Mouse (Mus musculus): ENCODE data around the gene Nol9. TPM values are rescaled to one million over a fixed set of nuclear protein-coding genes. Genes with fewer than 3 reads are reported as not detected.
A peak's percentile ranks its signal among the peaks of the same experiment; 100 is the strongest.

The Nol9 gene
- polyA plus RNA-seq, 1 experiment from 2014 or later, result 30.3 TPM

DNA sequence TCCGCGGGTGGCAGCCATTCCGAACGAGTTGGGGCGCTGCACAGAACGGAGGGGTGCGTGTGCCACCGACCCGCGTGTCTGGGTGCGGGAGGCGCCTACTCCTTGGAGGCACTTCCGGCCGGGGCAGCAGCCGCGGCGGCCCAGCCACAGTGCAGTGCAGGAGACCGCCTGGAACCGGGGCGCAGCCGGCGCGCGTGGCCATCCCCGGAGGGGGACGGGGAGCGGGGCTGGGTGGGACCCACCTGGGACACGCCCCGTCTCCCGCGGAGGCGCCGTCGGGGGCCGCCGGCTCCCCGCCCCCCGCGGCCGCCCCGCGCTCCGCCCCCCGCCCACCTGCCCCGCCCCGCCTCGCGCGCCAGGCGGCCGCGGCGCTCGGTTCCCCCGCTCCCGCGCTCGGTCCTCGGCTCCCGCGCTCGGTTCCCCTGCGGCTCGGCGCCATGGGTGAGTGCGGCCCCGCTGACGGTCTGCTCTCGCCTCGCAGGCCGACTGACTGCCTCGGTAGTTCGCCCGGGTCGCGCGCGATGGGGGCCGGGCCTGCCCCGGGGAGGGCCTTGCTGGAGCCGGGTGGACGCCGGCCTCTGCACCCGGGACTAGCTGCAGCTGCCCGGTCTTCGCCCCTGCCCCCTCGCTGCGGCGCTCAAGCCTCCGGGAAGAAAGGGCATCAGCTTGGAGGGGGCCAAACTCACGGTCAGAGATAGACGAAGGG lies 47.5 kb downstream of the Nol9 start:
- Histone ChIP-seq H3K9ac (peak overlapping the region; percentile 86), H3K4me1 (peaks cover 32% of the 10 kb centered on the region), H3K27me3 (no peaks in the 10 kb centered on the region), H3K4me3 (peak overlapping the region; percentile 79), H3K9me3 (no peaks in the 10 kb centered on the region), H3K4me2 (peak overlapping the region; percentile 86), H3K27ac (peak overlapping the region; percentile 74), H3K36me3 (peaks cover 7% of the 10 kb centered on the region; the same call in 1 of the 2 replicates)
- WGBS, result under 1% methylated on average over 58 of the region's 92 CpGs
- ATAC-seq (ENCODE audit: insufficient number of reproducible peaks, low FRiP score, low TSS enrichment, low read depth), result peak; percentile 82

DNA sequence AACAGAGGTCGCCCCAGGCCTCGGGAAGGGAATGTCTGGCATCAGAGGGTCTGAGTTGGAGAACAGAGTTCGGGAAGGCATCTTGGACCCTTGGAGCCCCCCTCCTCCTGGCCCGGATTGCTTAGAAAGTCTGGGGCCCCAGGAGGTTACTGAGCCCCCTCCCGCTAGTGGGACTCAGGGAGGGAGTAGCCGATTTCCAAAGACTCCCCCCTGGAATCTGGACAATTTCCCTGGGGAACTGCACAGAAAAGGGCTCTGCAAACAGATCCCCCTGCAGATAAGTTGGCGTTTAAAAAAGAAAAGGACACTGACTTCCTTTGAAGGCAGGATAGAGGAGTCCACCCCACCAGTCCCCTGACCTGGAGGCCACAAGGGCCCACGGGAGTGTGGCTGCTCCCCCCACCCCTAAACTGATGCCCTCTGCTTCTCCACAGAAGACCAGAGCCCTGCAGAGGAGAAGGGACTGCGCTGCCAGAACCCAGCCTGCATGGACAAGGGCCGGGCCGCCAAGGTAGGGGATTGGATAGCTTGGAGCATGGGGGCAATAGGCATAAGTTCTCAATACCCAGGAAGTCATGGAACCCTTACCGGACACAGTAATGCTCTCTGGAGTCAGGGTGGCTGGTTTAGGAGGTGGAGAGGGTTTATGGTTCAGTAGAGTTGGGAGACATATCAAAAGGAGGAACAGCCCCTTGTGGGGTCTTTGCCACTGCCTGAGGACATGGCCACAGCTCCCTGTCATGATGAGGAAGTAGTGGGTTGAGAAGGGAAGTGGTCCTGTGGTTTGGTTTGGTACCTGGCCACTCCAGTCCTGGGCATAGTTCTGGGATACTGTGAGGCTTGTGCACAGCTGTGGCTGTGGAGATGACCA lies 48.3 kb downstream of the Nol9 start:
- peak overlapping the region; percentile 86 for H3K4me2 ChIP-seq
- no peak for ATAC-seq (ENCODE audit: insufficient number of reproducible peaks, low FRiP score, low TSS enrichment, low read depth)
- H3K4me1 ChIP-seq, result peaks cover 36% of the 10 kb centered on the region
- peak overlapping the region; percentile 74 for H3K27ac ChIP-seq
- no peaks in the 10 kb centered on the region for H3K9me3 ChIP-seq
- H3K36me3 ChIP-seq, result peaks cover 7% of the 10 kb centered on the region; the same call in 1 of the 2 replicates
- no peaks in the 10 kb centered on the region for H3K27me3 ChIP-seq
- WGBS, result 3% methylated on average over 12 of the region's 12 CpGs
- peak overlapping the region; percentile 86 for H3K9ac ChIP-seq
- peak overlapping the region; percentile 79 for H3K4me3 ChIP-seq

GRCm38 (mm10) chr4:152088133-152088532 lies 49.0 kb downstream of the Nol9 start:
- Histone ChIP-seq H3K27ac (no peak overlapping the region), H3K4me2 (peak overlapping the region; percentile 86; the same call in 1 of the 2 replicates), H3K36me3 (peaks cover 7% of the 10 kb centered on the region; the same call in 1 of the 2 replicates), H3K9ac (no peak overlapping the region), H3K4me3 (peak overlapping the region; percentile 79), H3K9me3 (no peaks in the 10 kb centered on the region), H3K27me3 (no peaks in the 10 kb centered on the region), H3K4me1 (peaks cover 43% of the 10 kb centered on the region)
- no peak for ATAC-seq (ENCODE audit: insufficient number of reproducible peaks, low FRiP score, low TSS enrichment, low read depth)
- 44% methylated on average over 4 of the region's 4 CpGs for WGBS

- H3K9ac ChIP-seq, result no peak overlapping the region
- no peak for ATAC-seq (ENCODE audit: insufficient number of reproducible peaks, low FRiP score, low TSS enrichment, low read depth)
Measured at GRCm38 (mm10) chr4:152088556-152089120, 49.5 kb downstream of the Nol9 start.

GRCm38 (mm10) chr4:152090191-152090590 lies 51.1 kb downstream of the Nol9 start:
- H3K9ac ChIP-seq, result no peak overlapping the region
- no peak overlapping the region for H3K4me2 ChIP-seq
- H3K4me3 ChIP-seq, result no peak overlapping the region
- H3K27me3 ChIP-seq, result no peaks in the 10 kb centered on the region
- WGBS, result 69% methylated on average over 9 of the region's 9 CpGs
- no peaks in the 10 kb centered on the region for H3K9me3 ChIP-seq
- no peak for ATAC-seq (ENCODE audit: insufficient number of reproducible peaks, low FRiP score, low TSS enrichment, low read depth)
- H3K27ac ChIP-seq, result no peak overlapping the region
- H3K4me1 ChIP-seq, result peaks cover 38% of the 10 kb centered on the region
- H3K36me3 ChIP-seq, result peaks cover 7% of the 10 kb centered on the region; the same call in 1 of the 2 replicates

More at GRCm38 (mm10) chr4:152088556-152089120, 49.5 kb downstream of the Nol9 start:
- H3K36me3 ChIP-seq, result peaks cover 7% of the 10 kb centered on the region; the same call in 1 of the 2 replicates
- peak overlapping the region; percentile 79; the same call in 1 of the 2 replicates for H3K4me3 ChIP-seq
- no peaks in the 10 kb centered on the region for H3K27me3 ChIP-seq
- no peaks in the 10 kb centered on the region for H3K9me3 ChIP-seq
- H3K4me2 ChIP-seq, result peak overlapping the region; percentile 86; the same call in 1 of the 2 replicates
- peaks cover 44% of the 10 kb centered on the region for H3K4me1 ChIP-seq
- WGBS, result 42% methylated on average over 8 of the region's 8 CpGs
- H3K27ac ChIP-seq, result no peak overlapping the region

- H3K4me2 ChIP-seq, result no peak overlapping the region
Measured at GRCm38 (mm10) chr4:152092751-152093293, 53.7 kb downstream of the Nol9 start.

DNA sequence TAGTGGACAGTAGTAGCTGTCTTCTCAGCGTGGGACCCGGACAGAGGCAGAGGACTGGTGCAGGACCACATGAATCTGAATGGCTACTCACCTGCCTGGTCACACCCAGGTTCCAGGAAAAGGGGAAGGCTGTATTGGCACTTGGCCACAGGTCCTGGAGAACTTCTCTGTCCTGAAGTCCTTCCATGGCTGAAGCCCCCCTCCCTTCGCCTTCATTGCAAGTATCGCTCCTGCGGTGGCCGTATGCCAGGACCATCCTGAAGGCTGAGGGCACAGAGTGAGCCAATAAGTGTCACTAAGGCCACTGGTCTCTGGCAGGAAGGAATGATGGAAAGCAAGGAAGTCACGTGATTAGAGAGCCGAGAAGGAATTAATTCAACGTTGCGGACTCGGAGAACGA lies 55.1 kb downstream of the Nol9 start:
- 0 out of 2 replicates have a peak, but pooled peaks cover 7% of the 10 kb centered on the region for H3K36me3 ChIP-seq
- H3K27me3 ChIP-seq, result no peaks in the 10 kb centered on the region
- H3K9me3 ChIP-seq, result no peaks in the 10 kb centered on the region
- peaks cover 38% of the 10 kb centered on the region for H3K4me1 ChIP-seq
- no peak overlapping the region for H3K27ac ChIP-seq
- no peak overlapping the region for H3K4me2 ChIP-seq
- 90% methylated on average over 12 of the region's 12 CpGs for WGBS
- no peak overlapping the region for H3K9ac ChIP-seq
- no peak for ATAC-seq (ENCODE audit: insufficient number of reproducible peaks, low FRiP score, low TSS enrichment, low read depth)
- H3K4me3 ChIP-seq, result no peak overlapping the region

More at GRCm38 (mm10) chr4:152092751-152093293, 53.7 kb downstream of the Nol9 start:
- Histone ChIP-seq H3K36me3 (peaks cover 12% of the 10 kb centered on the region; the same call in 1 of the 2 replicates), H3K4me3 (no peak overlapping the region), H3K27me3 (no peaks in the 10 kb centered on the region), H3K4me1 (peaks cover 42% of the 10 kb centered on the region), H3K9ac (no peak overlapping the region), H3K27ac (0 out of 2 replicates have a peak overlapping the region, but pooled peaks have one; percentile 19), H3K9me3 (no peaks in the 10 kb centered on the region)
- WGBS, result 61% methylated on average over 8 of the region's 8 CpGs
- ATAC-seq (ENCODE audit: insufficient number of reproducible peaks, low FRiP score, low TSS enrichment, low read depth), result no peak

DNA sequence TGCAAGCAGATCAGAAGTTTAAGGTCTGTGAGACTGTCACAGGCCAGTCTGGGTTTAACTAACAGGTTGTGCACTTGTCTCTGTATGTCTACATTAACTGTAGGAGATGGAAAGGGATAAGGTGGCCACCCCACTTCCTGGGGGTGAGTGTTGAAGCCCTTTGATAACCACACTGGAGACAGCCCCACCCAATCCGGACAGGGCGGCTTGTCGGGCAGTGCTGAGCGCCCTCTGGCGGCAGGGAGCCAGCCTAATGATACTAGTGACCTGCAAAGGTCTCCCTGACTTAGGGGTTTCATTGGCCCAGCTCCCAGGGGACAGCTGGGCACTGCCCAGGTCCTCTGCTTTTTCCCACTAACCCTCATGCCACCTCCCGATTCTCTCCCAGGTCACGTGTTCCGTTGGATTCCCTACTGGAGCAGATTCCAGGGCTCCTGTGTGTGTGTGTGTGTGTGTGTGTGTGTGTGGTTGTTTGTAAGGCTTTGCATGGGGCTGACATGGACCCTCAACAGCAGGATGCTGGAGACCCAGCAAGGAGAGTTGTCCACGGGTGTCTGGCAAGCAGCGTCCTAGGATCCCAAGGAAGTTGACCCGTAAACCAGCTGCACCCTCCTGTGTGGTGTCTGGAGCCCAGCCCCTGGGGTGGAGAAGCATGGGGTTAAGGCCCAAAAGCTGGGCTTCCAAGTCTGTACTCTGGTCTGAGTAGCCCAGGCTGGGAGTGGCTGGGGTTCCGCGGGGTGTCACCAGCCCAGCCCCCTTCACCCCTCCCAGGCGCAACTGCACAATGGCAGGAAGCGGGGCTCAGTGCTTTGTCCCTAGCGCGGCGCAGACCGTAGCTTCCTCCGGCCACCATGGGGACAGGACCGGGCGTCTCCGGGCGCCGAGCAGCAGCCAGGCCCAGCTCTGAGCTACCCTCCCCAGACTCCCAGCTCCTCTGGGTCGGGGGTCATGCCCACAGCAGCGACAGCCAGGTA lies 57.1 kb downstream of the Nol9 start:
- H3K4me2 ChIP-seq, result no peak overlapping the region
- 33% methylated on average over 27 of the region's 27 CpGs for WGBS
- H3K4me3 ChIP-seq, result peak overlapping the region; percentile 16
- H3K27me3 ChIP-seq, result no peaks in the 10 kb centered on the region
- peak overlapping the region; percentile 24; the same call in 1 of the 2 replicates for H3K27ac ChIP-seq
- ATAC-seq (ENCODE audit: insufficient number of reproducible peaks, low FRiP score, low TSS enrichment, low read depth), result no peak
- H3K9ac ChIP-seq, result no peak overlapping the region
- 0 out of 2 replicates have a peak, but pooled peaks cover 5% of the 10 kb centered on the region for H3K36me3 ChIP-seq
- H3K4me1 ChIP-seq, result peaks cover 42% of the 10 kb centered on the region
- no peaks in the 10 kb centered on the region for H3K9me3 ChIP-seq

- WGBS, result 57% methylated on average over 6 of the region's 6 CpGs
- no peaks in the 10 kb centered on the region for H3K27me3 ChIP-seq
- H3K4me1 ChIP-seq, result peaks cover 42% of the 10 kb centered on the region
- H3K4me2 ChIP-seq, result no peak overlapping the region
- peaks cover 7% of the 10 kb centered on the region for H3K36me3 ChIP-seq
- H3K4me3 ChIP-seq, result peak overlapping the region; percentile 16
- H3K9me3 ChIP-seq, result no peaks in the 10 kb centered on the region
- no peak for ATAC-seq (ENCODE audit: insufficient number of reproducible peaks, low FRiP score, low TSS enrichment, low read depth)
- no peak overlapping the region for H3K9ac ChIP-seq
- peak overlapping the region; percentile 24; the same call in 1 of the 2 replicates for H3K27ac ChIP-seq
Measured at GRCm38 (mm10) chr4:152096927-152097326, 57.8 kb downstream of the Nol9 start.

DNA sequence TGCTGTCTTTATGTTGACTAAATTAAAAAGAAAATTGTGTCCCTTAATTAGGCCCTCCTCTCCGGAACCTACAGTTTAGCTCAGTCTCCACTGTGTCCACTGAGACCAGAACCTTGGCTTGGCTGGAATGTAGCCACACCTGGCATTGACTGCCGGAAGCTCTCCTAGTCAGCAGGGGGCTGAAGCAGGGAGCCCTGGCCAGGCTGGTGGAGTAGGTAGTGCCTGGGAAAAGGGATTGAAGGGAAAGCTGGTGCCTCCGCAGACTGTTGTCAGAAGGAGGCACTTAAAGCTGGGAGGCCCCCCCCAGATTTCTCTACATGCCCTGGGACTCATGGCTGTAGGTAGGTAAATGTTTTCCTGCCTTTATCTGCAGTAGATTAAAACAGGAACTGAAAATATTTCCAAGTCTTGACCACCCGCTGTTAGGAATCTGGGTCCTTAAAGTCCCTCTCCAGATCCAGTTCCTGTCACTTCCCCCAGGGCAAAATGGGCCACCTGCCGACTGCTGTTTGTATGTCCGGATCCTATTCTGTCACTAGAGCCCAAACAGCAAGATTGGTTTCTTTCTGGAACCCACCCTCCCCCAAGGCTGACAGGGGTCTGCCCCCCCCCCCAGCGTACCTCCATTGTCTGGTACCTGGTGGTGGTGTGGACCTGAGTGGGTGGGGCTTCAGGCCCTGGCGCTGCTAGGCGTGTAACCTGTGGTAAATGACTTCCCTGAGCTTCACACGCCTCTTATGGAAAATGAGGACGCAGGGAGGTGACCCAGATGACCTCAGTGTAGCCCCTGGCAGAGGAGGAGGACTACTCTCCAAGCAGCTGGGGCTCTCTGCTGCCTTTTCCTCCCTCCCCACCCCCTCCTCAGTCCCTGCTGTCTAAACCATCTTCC lies 59.0 kb downstream of the Nol9 start:
- Histone ChIP-seq H3K9ac (no peak overlapping the region), H3K4me3 (0 out of 2 replicates have a peak overlapping the region, but pooled peaks have one; percentile 16), H3K4me1 (peaks cover 31% of the 10 kb centered on the region), H3K27me3 (no peaks in the 10 kb centered on the region), H3K4me2 (no peak overlapping the region; the same call in 1 of the 2 replicates), H3K36me3 (peaks cover 19% of the 10 kb centered on the region), H3K27ac (no peak overlapping the region), H3K9me3 (no peaks in the 10 kb centered on the region)
- 24% methylated on average over 11 of the region's 11 CpGs for WGBS
- ATAC-seq (ENCODE audit: insufficient number of reproducible peaks, low FRiP score, low TSS enrichment, low read depth), result no peak
